Mouse (Mus musculus) C2C12 (cell line): ENCODE data around the gene Rarb. TPM values are rescaled to one million over a fixed set of nuclear protein-coding genes. Genes with fewer than 3 reads are reported as not detected.
"Not testable (repeated sequence)": the region's sequence is repeated elsewhere in the genome, so short reads cannot be mapped to it uniquely, and the experiment has no call there.

Experiments
- H3K27me3 ChIP-seq: one replicate; pipeline ENCODE4 v1.6.1; 2011; ENCODE audit not compliant: control insufficient read depth, insufficient read depth, insufficient read length
- H3K36me3 ChIP-seq: one replicate; pipeline ENCODE4 v1.6.1; 2011; ENCODE audit not compliant: control insufficient read depth, insufficient read depth
- H3K4me3 ChIP-seq: one replicate; pipeline ENCODE4 v1.5.1; 2011; ENCODE audit warnings: mild to moderate bottlenecking, control low read depth; ENCODE audit not compliant: poor library complexity, insufficient read depth, severe bottlenecking
- H3K79me2 ChIP-seq: one replicate; pipeline ENCODE4 v1.6.1; 2011; ENCODE audit not compliant: control insufficient read depth, insufficient read depth
- H3K79me3 ChIP-seq: one replicate; pipeline ENCODE4 v1.6.1; 2011; ENCODE audit warnings: low read depth, control low read depth
- H3ac ChIP-seq: one replicate; pipeline ENCODE3; 2011; ENCODE audit warnings: low read depth; ENCODE audit not compliant: control insufficient read depth, insufficient read length
- CEBPB ChIP-seq: IDR thresholded peaks from one replicate; pipeline ENCODE4 v1.6.1; 2011; ENCODE audit warnings: low read depth, mild to moderate bottlenecking, control low read depth, moderate library complexity
- CTCF ChIP-seq: IDR thresholded peaks from one replicate; pipeline ENCODE4 v1.5.1; 2011; ENCODE audit not compliant: control insufficient read depth, insufficient read depth, insufficient read length
- FOSL1 ChIP-seq: IDR thresholded peaks from one replicate; pipeline ENCODE4 v1.8.0; 2011; ENCODE audit warnings: mild to moderate bottlenecking, low read length; ENCODE audit not compliant: poor library complexity, insufficient read depth, severe bottlenecking
- MAX ChIP-seq: IDR thresholded peaks from one replicate; pipeline ENCODE4 v1.6.1; 2011; ENCODE audit warnings: mild to moderate bottlenecking, control low read depth
- MYOD1 ChIP-seq: IDR thresholded peaks from one replicate; pipeline ENCODE4 v1.6.1; 2011; ENCODE audit warnings: low read depth; ENCODE audit not compliant: control insufficient read depth, insufficient read length
- MYOG ChIP-seq: IDR thresholded peaks from one replicate; pipeline ENCODE4 v1.6.1; 2011; ENCODE audit not compliant: control insufficient read depth, insufficient read length; ENCODE audit errors: extremely low read depth
- USF1 ChIP-seq: IDR thresholded peaks from one replicate; pipeline ENCODE4 v1.6.1; 2011; ENCODE audit warnings: low read depth, mild to moderate bottlenecking, control low read depth, moderate library complexity
- polyA plus RNA-seq: library from polyadenylated mRNA; unstranded; fragments of >200 nt; fragmentation: generic; extraction: Trizol; gene quantifications from one replicate; pipeline ENCODE4 v1.2.1, GENCODE M21; 2012; ENCODE audit warnings: missing spikeins

Gene Rarb
- polyA plus RNA-seq, 1 experiment: 0.06 TPM

- H3K36me3 ChIP-seq: no peaks in the 10 kb centered on the region
- no peaks in the 10 kb centered on the region for H3K79me3 ChIP-seq
- no peaks in the 10 kb centered on the region for H3K27me3 ChIP-seq
- no peak overlapping the region for H3ac ChIP-seq
- TF ChIP-seq CTCF (no peak), MAX (no peak), FOSL1 (no peak), MYOG (no peak), MYOD1 (no peak), USF1 (no peak), CEBPB (no peak)
- H3K4me3 ChIP-seq: no peak overlapping the region
- no peaks in the 10 kb centered on the region for H3K79me2 ChIP-seq
Measured at GRCm38 (mm10) chr14:16772927-16773326, 46.0 kb downstream of the Rarb start.

DNA sequence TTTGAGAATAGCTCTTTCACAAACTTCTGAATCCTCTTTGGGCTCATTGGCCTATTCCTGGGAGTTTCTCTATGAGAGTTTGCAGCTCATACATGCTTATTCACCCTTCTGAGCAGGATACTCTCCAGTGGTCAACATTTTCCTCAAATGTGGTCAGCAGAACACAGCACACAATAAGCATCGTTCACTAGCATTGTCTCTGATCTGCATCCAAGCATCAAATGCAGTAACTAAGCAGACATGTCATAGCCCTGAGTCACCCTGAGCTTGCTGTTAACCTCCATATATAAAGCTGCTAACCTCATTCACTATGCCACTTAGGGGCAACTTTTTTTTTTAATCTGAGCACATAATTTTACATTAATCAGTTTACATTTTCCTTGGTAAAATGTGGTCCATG is 53.1 kb downstream of the Rarb start:
- H3K4me3 ChIP-seq: no peak overlapping the region
- no peaks in the 10 kb centered on the region for H3K36me3 ChIP-seq
- H3K79me3 ChIP-seq: no peaks in the 10 kb centered on the region
- H3K79me2 ChIP-seq: no peaks in the 10 kb centered on the region
- TF ChIP-seq CTCF (no peak), USF1 (no peak), CEBPB (no peak), FOSL1 (no peak), MAX (no peak), MYOD1 (no peak), MYOG (no peak)
- no peak overlapping the region for H3ac ChIP-seq
- H3K27me3 ChIP-seq: no peaks in the 10 kb centered on the region

DNA sequence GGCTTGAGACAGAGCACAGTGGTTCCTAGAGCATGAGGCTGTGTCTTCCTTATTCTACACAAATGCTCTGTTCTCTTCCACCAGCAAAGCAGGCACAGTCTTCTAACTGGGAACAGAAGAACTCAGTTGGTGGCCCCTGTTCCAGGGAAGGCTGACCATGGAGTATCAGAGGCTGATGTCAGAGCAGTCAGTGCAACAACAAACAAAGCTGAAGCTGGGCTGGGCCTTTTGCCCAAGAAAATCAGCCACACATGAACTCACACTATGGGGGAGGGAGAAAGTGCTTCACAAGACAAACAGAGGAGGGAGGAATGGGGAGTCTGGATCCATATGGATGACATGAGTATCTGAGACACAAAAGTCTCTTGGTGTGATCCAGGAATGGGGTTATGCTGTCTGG is 56.2 kb downstream of the Rarb start:
- Histone ChIP-seq H3K4me3 (no peak overlapping the region), H3K79me3 (no peaks in the 10 kb centered on the region), H3K27me3 (no peaks in the 10 kb centered on the region), H3K36me3 (no peaks in the 10 kb centered on the region), H3ac (no peak overlapping the region), H3K79me2 (no peaks in the 10 kb centered on the region)
- TF ChIP-seq FOSL1 (no peak), MYOD1 (no peak)

- TF ChIP-seq USF1: no peak
- no peak overlapping the region for H3ac ChIP-seq
- H3K27me3 ChIP-seq: no peaks in the 10 kb centered on the region
- H3K79me3 ChIP-seq: no peaks in the 10 kb centered on the region
- H3K79me2 ChIP-seq: no peaks in the 10 kb centered on the region
- H3K4me3 ChIP-seq: no peak overlapping the region
- no peaks in the 10 kb centered on the region for H3K36me3 ChIP-seq
Measured at GRCm38 (mm10) chr14:16758773-16759434, 60.1 kb downstream of the Rarb start.

- H3ac ChIP-seq: not testable (repeated sequence)
Measured at GRCm38 (mm10) chr14:16755601-16756000, 63.4 kb downstream of the Rarb start.

DNA sequence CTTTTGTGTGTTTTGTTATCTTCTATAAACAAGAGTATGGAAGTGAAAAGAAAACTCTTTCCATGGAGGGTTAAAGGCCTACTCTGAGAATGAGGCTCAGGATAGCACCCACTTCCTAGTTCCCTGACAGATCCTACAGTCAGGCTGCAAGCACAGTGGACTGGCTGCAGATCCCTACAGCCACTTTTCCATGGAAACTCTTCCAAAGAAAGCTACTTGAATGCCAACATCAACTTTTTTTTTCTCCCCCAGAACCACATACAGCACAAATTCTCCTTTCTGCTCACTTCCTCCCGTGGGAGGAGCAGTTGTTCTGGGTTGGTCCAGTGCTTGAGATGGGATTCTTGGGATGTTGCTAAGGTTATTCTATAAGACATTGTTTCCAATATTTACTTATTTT is 66.3 kb downstream of the Rarb start:
- TF ChIP-seq MYOD1: no peak
- no peak for TF ChIP-seq CEBPB
- no peak for TF ChIP-seq CTCF
- TF ChIP-seq MAX: no peak
- TF ChIP-seq USF1: no peak
- no peak for TF ChIP-seq MYOG
- no peak for TF ChIP-seq FOSL1
- Histone ChIP-seq H3K4me3 (no peak overlapping the region), H3K79me3 (no peaks in the 10 kb centered on the region), H3K36me3 (no peaks in the 10 kb centered on the region), H3K79me2 (no peaks in the 10 kb centered on the region), H3K27me3 (no peaks in the 10 kb centered on the region), H3ac (no peak overlapping the region)

More at GRCm38 (mm10) chr14:16755601-16756000, 63.4 kb downstream of the Rarb start:
- not testable (repeated sequence) for H3K79me2 ChIP-seq, H3K36me3 ChIP-seq, H3K4me3 ChIP-seq, H3K27me3 ChIP-seq, H3K79me3 ChIP-seq
